Mouse (Mus musculus) bone marrow macrophage, adult 2 months (primary cell): ENCODE measurements at regions not wholly inside any gene's neighbourhood (a gene's known extent, or its start where the extent isn't known, plus 50 kb on each side); places are given as distances from the start of the nearest gene placed in this dataset.

Experiments used
- CTCF ChIP-seq: IDR thresholded peaks from 2 replicates; pipeline ENCODE4 v1.5.1; 2012; ENCODE audit warnings: low read depth, mild to moderate bottlenecking, low read length, moderate library complexity
- POLR2A ChIP-seq: IDR thresholded peaks from 2 replicates; pipeline ENCODE4 v1.6.1; 2012; ENCODE audit warnings: mild to moderate bottlenecking, low read depth, low read length, borderline replicate concordance

- TF ChIP-seq CTCF: no peak
- TF ChIP-seq POLR2A: no peak
Measured at GRCm38 (mm10) chr14:25383169-25383824, 75.7 kb upstream of the Zmiz1 start.
